Mouse (Mus musculus) midbrain, embryonic 13.5 days (tissue): ENCODE results near the gene Rab24. TPM values are rescaled to one million over a fixed set of nuclear protein-coding genes. Genes with fewer than 3 reads are reported as not detected.

Source experiments
- ATAC-seq: fragments of 200-750 bp; cut with Nextera tagmentation; 2 replicates; pipeline ENCODE4 v1.8.0; 2017; ENCODE audit warnings: mild to moderate bottlenecking, moderate TSS enrichment, moderate library complexity
- H3K27ac ChIP-seq: fragments of 300-500 bp; sonication (generic); 2 replicates; pipeline ENCODE4 v1.5.1; 2015; ENCODE audit warnings: inconsistent platforms, mild to moderate bottlenecking, moderate library complexity
- H3K27me3 ChIP-seq: fragments of 300-500 bp; sonication (generic); 2 replicates; pipeline ENCODE4 v1.6.1; 2015; ENCODE audit warnings: mild to moderate bottlenecking, inconsistent platforms
- H3K36me3 ChIP-seq: fragments of 300-500 bp; sonication (generic); 2 replicates; pipeline ENCODE4 v1.6.1; 2015; ENCODE audit warnings: mild to moderate bottlenecking, inconsistent platforms
- H3K4me1 ChIP-seq: fragments of 300-500 bp; sonication (generic); replicated peaks from 2 replicates; pipeline ENCODE4 v1.6.1; 2015; ENCODE audit warnings: inconsistent platforms
- H3K4me2 ChIP-seq: fragments of 300-500 bp; sonication (generic); replicated peaks from 2 replicates; pipeline ENCODE4 v1.6.1; 2015; ENCODE audit warnings: moderate library complexity, mild to moderate bottlenecking, inconsistent platforms
- H3K4me3 ChIP-seq: fragments of 300-500 bp; sonication (generic); replicated peaks from 2 replicates; pipeline ENCODE4 v1.5.1; 2015; ENCODE audit warnings: mild to moderate bottlenecking, inconsistent platforms
- H3K9ac ChIP-seq: fragments of 300-500 bp; sonication (generic); replicated peaks from 2 replicates; pipeline ENCODE4 v1.6.1; 2015; ENCODE audit warnings: mild to moderate bottlenecking, inconsistent platforms
- H3K9me3 ChIP-seq: fragments of 300-500 bp; sonication (generic); 2 replicates; pipeline ENCODE4 v1.6.1; 2016; ENCODE audit warnings: mild to moderate bottlenecking, inconsistent platforms
- WGBS: fragments of 180-500 bp; shearing (Covaris S2); methylation state at CpG from one replicate; pipeline ENCODE4 v1.1.7; 2015; 5-methylcytosine and 5-hydroxymethylcytosine counted together
- polyA plus RNA-seq: library from polyadenylated mRNA; unstranded; fragments of >200 nt; fragmentation: Nextera tagmentation; extraction: Ambion mirVana; gene quantifications from 2 replicates; pipeline ENCODE4 v1.2.1, GENCODE M21; 2015

Gene Rab24
- polyA plus RNA-seq, 1 experiment from 2014 or later = 108 TPM

DNA sequence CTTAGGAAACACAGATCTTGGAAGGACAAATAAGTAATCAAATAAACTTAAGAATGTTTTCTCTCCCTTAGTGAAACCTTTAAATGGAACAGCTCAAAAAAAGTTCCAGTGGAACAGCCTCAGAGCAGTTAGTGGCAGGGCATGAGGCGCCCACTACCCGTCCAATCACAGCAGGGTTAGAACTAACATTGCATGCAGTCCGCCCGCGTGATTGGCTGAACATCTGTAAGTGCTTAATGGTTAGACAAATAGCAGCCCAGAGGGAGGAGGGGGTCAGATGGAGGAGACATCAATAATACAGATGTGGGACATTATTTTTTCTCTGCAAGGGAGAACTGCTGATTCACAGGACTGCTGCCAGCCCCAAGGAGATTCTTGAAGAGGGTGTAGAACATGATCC is 44.5 kb downstream of the Rab24 start:
- Histone ChIP-seq H3K27me3 (no peaks in the 10 kb centered on the region), H3K9me3 (no peaks in the 10 kb centered on the region), H3K36me3 (peaks cover 53% of the 10 kb centered on the region), H3K4me2 (no peak overlapping the region), H3K4me1 (no peaks in the 10 kb centered on the region), H3K4me3 (no peak overlapping the region), H3K27ac (no peak overlapping the region), H3K9ac (no peak overlapping the region)
- ATAC-seq = no peak
- WGBS = 90% methylated on average over 5 of the region's 5 CpGs

Other genes starting within 250 kb of the Rab24 start
- gene Uimc1, start 221.6 kb downstream of the Rab24 start, polyA plus RNA-seq = 21.6 and 23.1 TPM in 2 replicates
- 26.6 and 27.5 TPM in 2 replicates for gene Zfp346, start 216.6 kb downstream of the Rab24 start, polyA plus RNA-seq
- gene Gm17617, start 188.4 kb downstream of the Rab24 start, polyA plus RNA-seq = not detected in 2 replicates
- gene Fgfr4, start 169.3 kb downstream of the Rab24 start, polyA plus RNA-seq = 0.30 and 0.47 TPM in 2 replicates
- gene Nsd1, start 112.2 kb downstream of the Rab24 start, polyA plus RNA-seq = 75.1 and 81.5 TPM in 2 replicates
- gene Prelid1, start 1.4 kb downstream of the Rab24 start, polyA plus RNA-seq = 308 and 310 TPM in 2 replicates
- 18.4 and 19.9 TPM in 2 replicates for gene Mxd3, start 7.9 kb upstream of the Rab24 start, polyA plus RNA-seq
- 61.6 and 62.6 TPM in 2 replicates for gene Lman2, start 40.8 kb upstream of the Rab24 start, polyA plus RNA-seq
- 0.14 and 0.39 TPM in 2 replicates for gene Rgs14, start 47.8 kb upstream of the Rab24 start, polyA plus RNA-seq
- not detected in 2 replicates for gene Slc34a1, start 76.2 kb upstream of the Rab24 start, polyA plus RNA-seq
- not detected in 2 replicates for gene Pfn3, start 93.3 kb upstream of the Rab24 start, polyA plus RNA-seq
- gene F12, start 104.8 kb upstream of the Rab24 start, polyA plus RNA-seq = not detected in 2 replicates
- 26.8 and 35.7 TPM in 2 replicates for gene Grk6, start 123.1 kb upstream of the Rab24 start, polyA plus RNA-seq
- gene Prr7, start 142.3 kb upstream of the Rab24 start, polyA plus RNA-seq = 2.3 and 2.8 TPM in 2 replicates
- 655 and 674 TPM in 2 replicates for gene Dbn1, start 166.2 kb upstream of the Rab24 start, polyA plus RNA-seq
- 145 and 159 TPM in 2 replicates for gene Pdlim7, start 191.7 kb upstream of the Rab24 start, polyA plus RNA-seq
- gene Dok3, start 207.3 kb upstream of the Rab24 start, polyA plus RNA-seq = 4.3 and 4.7 TPM in 2 replicates
- 60.2 and 66.6 TPM in 2 replicates for gene Ddx41, start 214.7 kb upstream of the Rab24 start, polyA plus RNA-seq
- gene Fam193b, start 249.2 kb upstream of the Rab24 start, polyA plus RNA-seq = 64.9 and 72.3 TPM in 2 replicates